24 mouse cellular contexts compared by ENCODE assay signal in genomic region chr3:98032944-98033343, GRCm38 (mm10). TPM values are rescaled to one million over a fixed set of nuclear protein-coding genes. Genes with fewer than 3 reads are reported as not detected.
DNase-seq lines count a peak whose midpoint lies in the region; ATAC-seq and TF ChIP-seq lines count a peak whose summit lies in the region.
"Had no signal": no experiment of that assay in that cellular context is flagged by ENCODE, and none has a peak within 500 bp of the region (broad histone marks: within the 10 kb centered on the region; RNA-seq: fewer than 3 reads in every experiment).

No protein-coding gene starts in this region.

- no peaks in the 10 kb centered on the region for H3K27me3 ChIP-seq in forebrain, embryonic 15.5 days
- no peaks in the 10 kb centered on the region for H3K27me3 ChIP-seq in forebrain, embryonic 10.5 days (ENCODE audit: poor library complexity, severe bottlenecking)
- H3K27me3 ChIP-seq in heart, embryonic 16.5 days (ENCODE audit: control insufficient read depth, insufficient read depth, low read length) = no peaks in the 10 kb centered on the region
- no peaks in the 10 kb centered on the region for H3K27me3 ChIP-seq in heart, embryonic 10.5 days (ENCODE audit: insufficient read depth, poor library complexity, severe bottlenecking)
- no peaks in the 10 kb centered on the region for H3K27me3 ChIP-seq in liver, postnatal 0 days (ENCODE audit: insufficient read depth, low read length)
- H3K27me3 ChIP-seq in liver, embryonic 12.5 days (replicated peaks) = no peaks in the 10 kb centered on the region
- H3K27me3 ChIP-seq in embryonic facial prominence, embryonic 13.5 days = no peaks in the 10 kb centered on the region
- H3K27me3 ChIP-seq: forebrain, embryonic 13.5 days; intestine, embryonic 15.5 days; lung, embryonic 15.5 days had no signal

- H3K9me3 ChIP-seq in forebrain, embryonic 15.5 days = no peaks in the 10 kb centered on the region
- no peaks in the 10 kb centered on the region for H3K9me3 ChIP-seq in forebrain, embryonic 10.5 days
- H3K9me3 ChIP-seq in heart, embryonic 16.5 days (replicated peaks; ENCODE audit: control insufficient read depth, low read length) = no peaks in the 10 kb centered on the region
- H3K9me3 ChIP-seq in heart, embryonic 10.5 days = no peaks in the 10 kb centered on the region
- no peaks in the 10 kb centered on the region for H3K9me3 ChIP-seq in liver, postnatal 0 days (ENCODE audit: low read length)
- H3K9me3 ChIP-seq in liver, embryonic 12.5 days (replicated peaks) = no peaks in the 10 kb centered on the region
- H3K9me3 ChIP-seq in embryonic facial prominence, embryonic 13.5 days = no peaks in the 10 kb centered on the region
- H3K9me3 ChIP-seq: forebrain, embryonic 13.5 days; intestine, embryonic 15.5 days; lung, embryonic 15.5 days; midbrain, embryonic 12.5 days had no signal

- no peak overlapping the region for H3K4me3 ChIP-seq in forebrain, embryonic 15.5 days
- no peak overlapping the region for H3K4me3 ChIP-seq in forebrain, embryonic 10.5 days
- no peak overlapping the region for H3K4me3 ChIP-seq in heart, embryonic 16.5 days (ENCODE audit: low read length)
- H3K4me3 ChIP-seq in heart, embryonic 10.5 days = no peak overlapping the region
- no peak overlapping the region for H3K4me3 ChIP-seq in liver, postnatal 0 days (ENCODE audit: low read depth, low read length)
- H3K4me3 ChIP-seq in liver, embryonic 12.5 days = no peak overlapping the region
- no peak overlapping the region for H3K4me3 ChIP-seq in embryonic facial prominence, embryonic 13.5 days
- H3K4me3 ChIP-seq: erythroblast, embryonic 14.5 days; forebrain, embryonic 13.5 days; intestine, embryonic 15.5 days; left cerebral cortex, adult 2 months; lung, embryonic 15.5 days; midbrain, embryonic 12.5 days had no signal

- H3K9ac ChIP-seq in forebrain, embryonic 15.5 days (replicated peaks) = no peak overlapping the region
- H3K9ac ChIP-seq in heart, embryonic 16.5 days (ENCODE audit: low read length) = no peak overlapping the region
- H3K9ac ChIP-seq in liver, postnatal 0 days (replicated peaks) = no peak overlapping the region
- no peak overlapping the region for H3K9ac ChIP-seq in liver, embryonic 12.5 days
- no peak overlapping the region for H3K9ac ChIP-seq in embryonic facial prominence, embryonic 13.5 days
- H3K9ac ChIP-seq: forebrain, embryonic 13.5 days; intestine, embryonic 15.5 days; liver, embryonic 14.5 days; lung, embryonic 15.5 days; midbrain, embryonic 12.5 days had no signal

- TF ChIP-seq CTCF in liver, postnatal 0 days (IDR thresholded peaks at IDR 0.05; ENCODE audit: low read depth) = no peak

- no peak overlapping the region for H3K4me2 ChIP-seq in forebrain, embryonic 15.5 days (replicated peaks)
- H3K4me2 ChIP-seq in heart, embryonic 16.5 days (ENCODE audit: low read depth, low read length) = no peak overlapping the region
- no peak overlapping the region for H3K4me2 ChIP-seq in liver, postnatal 0 days (ENCODE audit: low read depth, low read length)
- H3K4me2 ChIP-seq in liver, embryonic 12.5 days = no peak overlapping the region
- H3K4me2 ChIP-seq in embryonic facial prominence, embryonic 13.5 days = no peak overlapping the region
- H3K4me2 ChIP-seq: forebrain, embryonic 13.5 days; intestine, embryonic 15.5 days; lung, embryonic 15.5 days; midbrain, embryonic 12.5 days had no signal

- 30% methylated on average over 5 of the region's 5 CpGs for WGBS in forebrain, embryonic 15.5 days
- 47% methylated on average over 5 of the region's 5 CpGs for WGBS in forebrain, embryonic 10.5 days
- WGBS in heart, embryonic 16.5 days = 44% methylated on average over 5 of the region's 5 CpGs
- 48% methylated on average over 5 of the region's 5 CpGs for WGBS in heart, embryonic 10.5 days
- whole genome bisulfite sequencing in liver, postnatal 0 days (ENCODE audit: insufficient replicate concordance) = 60% methylated on average over 5 of the region's 5 CpGs
- 76% methylated on average over 5 of the region's 5 CpGs for WGBS in liver, embryonic 12.5 days (ENCODE audit: insufficient replicate concordance)
- WGBS in embryonic facial prominence, embryonic 13.5 days = 49% methylated on average over 5 of the region's 5 CpGs

- no peak for DNase-seq in forebrain, embryonic 10.5 days (ENCODE audit: extremely low spot score, low spot score)
- no peak for DNase-seq in heart, embryonic 10.5 days (ENCODE audit: low spot score)
- DNase-seq in liver, postnatal 0 days = no peak
- DNase-seq in adrenal gland, postnatal 36 days = no peak
- DNase-seq: adrenal gland, postnatal 25 days; cerebellum, adult 11 months; gastrocnemius, postnatal 14 days; heart, postnatal 4 days; kidney, adult 8-10 months; kidney, postnatal 4 days; layer of hippocampus, adult 9-11 months; thymus, postnatal 14 days had no signal

- no peaks in the 10 kb centered on the region for H3K36me3 ChIP-seq in forebrain, embryonic 15.5 days
- H3K36me3 ChIP-seq in forebrain, embryonic 10.5 days (replicated peaks) = no peaks in the 10 kb centered on the region
- no peaks in the 10 kb centered on the region for H3K36me3 ChIP-seq in heart, embryonic 16.5 days (ENCODE audit: control insufficient read depth, insufficient read depth)
- H3K36me3 ChIP-seq in heart, embryonic 10.5 days = no peaks in the 10 kb centered on the region
- no peaks in the 10 kb centered on the region for H3K36me3 ChIP-seq in liver, postnatal 0 days (replicated peaks; ENCODE audit: insufficient read depth, low read length)
- no peaks in the 10 kb centered on the region for H3K36me3 ChIP-seq in liver, embryonic 12.5 days
- H3K36me3 ChIP-seq in embryonic facial prominence, embryonic 13.5 days = no peaks in the 10 kb centered on the region
- H3K36me3 ChIP-seq: intestine, embryonic 15.5 days; lung, embryonic 15.5 days; midbrain, embryonic 12.5 days had no signal

- H3K27ac ChIP-seq in forebrain, embryonic 15.5 days (replicated peaks) = 0 out of 2 replicates have a peak overlapping the region, but pooled peaks have one; percentile 11
- no peak overlapping the region for H3K27ac ChIP-seq in forebrain, embryonic 10.5 days
- H3K27ac ChIP-seq in heart, embryonic 16.5 days (ENCODE audit: low read length) = peak overlapping the region; percentile 11; the same call in 1 of the 2 replicates
- H3K27ac ChIP-seq in heart, embryonic 10.5 days = no peak overlapping the region
- 0 out of 2 replicates have a peak overlapping the region, but pooled peaks have one; percentile 11 for H3K27ac ChIP-seq in liver, postnatal 0 days (ENCODE audit: low read depth)
- no peak overlapping the region for H3K27ac ChIP-seq in liver, embryonic 12.5 days
- H3K27ac ChIP-seq in embryonic facial prominence, embryonic 13.5 days = peak overlapping the region; percentile 11; the same call in 1 of the 2 replicates
- H3K27ac ChIP-seq: forebrain, embryonic 13.5 days; intestine, embryonic 15.5 days; left cerebral cortex, adult 2 months; liver, embryonic 14.5 days; lung, embryonic 15.5 days; midbrain, embryonic 12.5 days had no signal

- TF ChIP-seq EP300 in liver, postnatal 0 days (IDR thresholded peaks at IDR 0.05; ENCODE audit: low read depth) = no peak

- H3K4me1 ChIP-seq in forebrain, embryonic 15.5 days = peaks cover 71% of the 10 kb centered on the region
- peaks cover 97% of the 10 kb centered on the region for H3K4me1 ChIP-seq in forebrain, embryonic 10.5 days
- H3K4me1 ChIP-seq in heart, embryonic 16.5 days (ENCODE audit: control insufficient read depth, insufficient read depth, low read length) = peaks cover 52% of the 10 kb centered on the region
- peaks cover 81% of the 10 kb centered on the region for H3K4me1 ChIP-seq in heart, embryonic 10.5 days
- H3K4me1 ChIP-seq in liver, postnatal 0 days (ENCODE audit: insufficient read depth) = peaks cover 69% of the 10 kb centered on the region
- H3K4me1 ChIP-seq in liver, embryonic 12.5 days = peaks cover 74% of the 10 kb centered on the region
- H3K4me1 ChIP-seq in embryonic facial prominence, embryonic 13.5 days = peaks cover 86% of the 10 kb centered on the region

- ATAC-seq in forebrain, embryonic 15.5 days (replicated peaks) = no peak
- ATAC-seq in heart, embryonic 16.5 days (replicated peaks; ENCODE audit: extremely low read depth, insufficient read depth, low FRiP score) = peak; percentile 20; the same call in 1 of the 2 replicates
- no peak for ATAC-seq in liver, postnatal 0 days
- no peak for ATAC-seq in liver, embryonic 12.5 days
- ATAC-seq in embryonic facial prominence, embryonic 13.5 days (ENCODE audit: insufficient number of reproducible peaks, insufficient read depth, low FRiP score, low TSS enrichment, low read depth) = no peak
- ATAC-seq: forebrain, embryonic 13.5 days; hindbrain, embryonic 16.5 days; intestine, embryonic 15.5 days had no signal

RNA-seq across cellular contexts. Expression of gene Notch2, which starts 19.6 kb away (rescaled TPM):
- polyA plus RNA-seq in forebrain, embryonic 15.5 days (2015; fragmentation: Nextera tagmentation; extraction: Ambion mirVana) = 17.8 and 18.9 TPM in 2 replicates
- polyA plus RNA-seq in forebrain, embryonic 10.5 days (2016; fragmentation: Nextera tagmentation; extraction: Ambion mirVana) = 19.1 and 21.2 TPM in 2 replicates
- polyA plus RNA-seq in heart, embryonic 16.5 days (2015; fragmentation: Nextera tagmentation; extraction: Ambion mirVana) = 10.5 and 13.6 TPM in 2 replicates
- polyA plus RNA-seq in heart, embryonic 10.5 days (2016; fragmentation: Nextera tagmentation; extraction: Ambion mirVana) = 11.2 and 16.8 TPM in 2 replicates
- 5.1 and 6.2 TPM in 2 replicates for polyA plus RNA-seq in liver, postnatal 0 days (2015; fragmentation: Nextera tagmentation; extraction: Ambion mirVana)
- 8.7 and 10.1 TPM in 2 replicates for polyA plus RNA-seq in liver, embryonic 12.5 days (2016; fragmentation: Nextera tagmentation; extraction: Ambion mirVana)
- 35.4 and 37.8 TPM in 2 replicates for polyA plus RNA-seq in embryonic facial prominence, embryonic 13.5 days (2015; fragmentation: Nextera tagmentation; extraction: Ambion mirVana)
- total RNA-seq in adrenal gland, postnatal 36 days (2021) = 10 to 100 TPM; 66.1 to 76.2 TPM

Comparison
In these comparisons a context has a peak if more than half of its experiments do, and no peak if none do; other contexts are left out.
1. H3K27ac ChIP-seq: peak in forebrain, embryonic 15.5 days (single experiment), heart, embryonic 16.5 days (single experiment), liver, postnatal 0 days (single experiment) and embryonic facial prominence, embryonic 13.5 days (single experiment); none in forebrain, embryonic 10.5 days (single experiment), heart, embryonic 10.5 days (single experiment) and liver, embryonic 12.5 days (single experiment).